Mouse (Mus musculus): ENCODE data around the gene Hnrnpdl. TPM values are rescaled to one million over a fixed set of nuclear protein-coding genes. Genes with fewer than 3 reads are reported as not detected.

The Hnrnpdl gene
- total and polyA plus RNA-seq, 3 experiments = 44.1 to 57.3 (median 57.1) TPM

- DNase-seq = no peak
- TF ChIP-seq POLR2A (IDR thresholded peaks at IDR 0.05; ENCODE audit: insufficient read depth, low read depth, low read length) = no peak
- intact Hi-C loops (cut with DNase I) = loop anchor here (10.0 kb wide), 1 partner anchor 790 kb away; no protein-coding TSS in a partner anchor
- Histone ChIP-seq H3K79me2 (replicated peaks; ENCODE audit: control insufficient read depth, insufficient read depth, low read length) (peaks cover 7% of the 10 kb centered on the region), H3K4me3 (no peak overlapping the region), H3K27me3 (ENCODE audit: control insufficient read depth, insufficient read depth, low read length) (no peaks in the 10 kb centered on the region), H3K4me1 (ENCODE audit: control insufficient read depth, insufficient read depth, low read length) (peaks cover 6% of the 10 kb centered on the region), H3K9ac (ENCODE audit: low read depth, low read length) (no peak overlapping the region), H3K27ac (no peak overlapping the region), H3K36me3 (ENCODE audit: control insufficient read depth, insufficient read depth, low read length) (no peaks in the 10 kb centered on the region)
- 59% methylated on average over 5 of the region's 5 CpGs for WGBS
These were observed 5.2 kb upstream of the Hnrnpdl start for GRCm38 (mm10) chr5:100044621-100045020.

GRCm38 (mm10) chr5:100044030-100044429 is 4.6 kb upstream of the Hnrnpdl start:
- no peaks in the 10 kb centered on the region for H3K27me3 ChIP-seq (ENCODE audit: control insufficient read depth, insufficient read depth, low read length)
- H3K9ac ChIP-seq (ENCODE audit: low read depth, low read length) = no peak overlapping the region
- intact Hi-C loops (cut with DNase I) = loop anchor here (10.0 kb wide), 1 partner anchor 789 kb away; no protein-coding TSS in a partner anchor
- H3K4me1 ChIP-seq (ENCODE audit: control insufficient read depth, insufficient read depth, low read length) = peaks cover 6% of the 10 kb centered on the region
- no peaks in the 10 kb centered on the region for H3K36me3 ChIP-seq (ENCODE audit: control insufficient read depth, insufficient read depth, low read length)
- no peak overlapping the region for H3K4me3 ChIP-seq
- peaks cover 5% of the 10 kb centered on the region; the same call in 1 of the 2 replicates for H3K79me2 ChIP-seq (replicated peaks; ENCODE audit: control insufficient read depth, insufficient read depth, low read length)
- no peak for DNase-seq
- TF ChIP-seq CTCF (IDR thresholded peaks at IDR 0.05) (no peak), EP300 (IDR thresholded peaks at IDR 0.05; ENCODE audit: insufficient read depth, low read depth, low read length) (no peak), POLR2A (IDR thresholded peaks at IDR 0.05; ENCODE audit: insufficient read depth, low read depth, low read length) (no peak)
- WGBS = 91% methylated on average over 4 of the region's 4 CpGs
- H3K27ac ChIP-seq = no peak overlapping the region

- H3K27ac ChIP-seq = no peak overlapping the region
- peaks cover 6% of the 10 kb centered on the region for H3K4me1 ChIP-seq (ENCODE audit: control insufficient read depth, insufficient read depth, low read length)
- 55% methylated on average over 5 of the region's 5 CpGs for whole genome bisulfite sequencing
- intact Hi-C loops (cut with DNase I) = loop anchor here (10.0 kb wide), 1 partner anchor 789 kb away; no protein-coding TSS in a partner anchor
- H3K79me2 ChIP-seq (replicated peaks; ENCODE audit: control insufficient read depth, insufficient read depth, low read length) = peaks cover 5% of the 10 kb centered on the region; the same call in 1 of the 2 replicates
- H3K9ac ChIP-seq (ENCODE audit: low read depth, low read length) = no peak overlapping the region
- DNase-seq = peak in 1 of 2 experiments; percentile 57
- H3K4me3 ChIP-seq = no peak overlapping the region
- no peaks in the 10 kb centered on the region for H3K36me3 ChIP-seq (ENCODE audit: control insufficient read depth, insufficient read depth, low read length)
- TF ChIP-seq EP300 (IDR thresholded peaks at IDR 0.05; ENCODE audit: insufficient read depth, low read depth, low read length) = no peak
- TF ChIP-seq CTCF (IDR thresholded peaks at IDR 0.05) = peak; percentile 29
- H3K27me3 ChIP-seq (ENCODE audit: control insufficient read depth, insufficient read depth, low read length) = no peaks in the 10 kb centered on the region
These were observed 3.9 kb upstream of the Hnrnpdl start for GRCm38 (mm10) chr5:100043361-100043760.

GRCm38 (mm10) chr5:100042467-100042866 is 3.0 kb upstream of the Hnrnpdl start:
- 93% methylated on average over 8 of the region's 8 CpGs for WGBS

GRCm38 (mm10) chr5:100041272-100041671 is 1.8 kb upstream of the Hnrnpdl start:
- Histone ChIP-seq H3K27ac (no peak overlapping the region), H3K4me3 (no peak overlapping the region), H3K4me1 (ENCODE audit: control insufficient read depth, insufficient read depth, low read length) (peaks cover 1% of the 10 kb centered on the region), H3K79me2 (replicated peaks; ENCODE audit: control insufficient read depth, insufficient read depth, low read length) (peaks cover 8% of the 10 kb centered on the region), H3K9ac (ENCODE audit: low read depth, low read length) (no peak overlapping the region), H3K27me3 (ENCODE audit: control insufficient read depth, insufficient read depth, low read length) (no peaks in the 10 kb centered on the region), H3K36me3 (ENCODE audit: control insufficient read depth, insufficient read depth, low read length) (peaks cover 15% of the 10 kb centered on the region)
- intact Hi-C loops (cut with DNase I) = loop anchor here (10.0 kb wide), 1 partner anchor 786 kb away; no protein-coding TSS in a partner anchor
- no peak for DNase-seq
- 86% methylated on average over 4 of the region's 4 CpGs for WGBS
- no peak for TF ChIP-seq CTCF (IDR thresholded peaks at IDR 0.05)

More at GRCm38 (mm10) chr5:100042467-100042866, 3.0 kb upstream of the Hnrnpdl start:
- Histone ChIP-seq H3K27ac (no peak overlapping the region), H3K27me3 (ENCODE audit: control insufficient read depth, insufficient read depth, low read length) (no peaks in the 10 kb centered on the region), H3K4me3 (no peak overlapping the region), H3K36me3 (ENCODE audit: control insufficient read depth, insufficient read depth, low read length) (peaks cover 3% of the 10 kb centered on the region), H3K79me2 (replicated peaks; ENCODE audit: control insufficient read depth, insufficient read depth, low read length) (peaks cover 7% of the 10 kb centered on the region; the same call in 1 of the 2 replicates), H3K9ac (ENCODE audit: low read depth, low read length) (no peak overlapping the region), H3K4me1 (ENCODE audit: control insufficient read depth, insufficient read depth, low read length) (peaks cover 1% of the 10 kb centered on the region)
- TF ChIP-seq EP300 (IDR thresholded peaks at IDR 0.05; ENCODE audit: insufficient read depth, low read depth, low read length) (no peak), POLR2A (IDR thresholded peaks at IDR 0.05; ENCODE audit: insufficient read depth, low read depth, low read length) (no peak), CTCF (IDR thresholded peaks at IDR 0.05) (no peak)
- intact Hi-C loops (cut with DNase I) = loop anchor here (10.0 kb wide), 1 partner anchor 788 kb away; no protein-coding TSS in a partner anchor
- no peak for DNase-seq

- peak overlapping the region; percentile 96 for H3K9ac ChIP-seq (ENCODE audit: low read depth, low read length)
These were observed 869 bp upstream of the Hnrnpdl start for GRCm38 (mm10) chr5:100040281-100040784.

More at GRCm38 (mm10) chr5:100040281-100040784, 869 bp upstream of the Hnrnpdl start:
- peaks cover 16% of the 10 kb centered on the region for H3K36me3 ChIP-seq (ENCODE audit: control insufficient read depth, insufficient read depth, low read length)
- H3K4me3 ChIP-seq = peak overlapping the region; percentile 98
- WGBS = 3% methylated on average over 19 of the region's 19 CpGs
- peaks cover 8% of the 10 kb centered on the region for H3K79me2 ChIP-seq (replicated peaks; ENCODE audit: control insufficient read depth, insufficient read depth, low read length)
- no peak for DNase-seq
- no peaks in the 10 kb centered on the region for H3K27me3 ChIP-seq (ENCODE audit: control insufficient read depth, insufficient read depth, low read length)
- peaks cover 3% of the 10 kb centered on the region for H3K4me1 ChIP-seq (ENCODE audit: control insufficient read depth, insufficient read depth, low read length)
- H3K27ac ChIP-seq = peak overlapping the region; percentile 99
- intact Hi-C loops (cut with DNase I) = loop anchor here (10.0 kb wide), 1 partner anchor 786 kb away; no protein-coding TSS in a partner anchor
- TF ChIP-seq POLR2A (IDR thresholded peaks at IDR 0.05; ENCODE audit: insufficient read depth, low read depth, low read length) (no peak), CTCF (IDR thresholded peaks at IDR 0.05) (no peak), EP300 (IDR thresholded peaks at IDR 0.05; ENCODE audit: insufficient read depth, low read depth, low read length) (no peak)

Data from heart, adult 2 months (tissue).